Mouse (Mus musculus): ENCODE measurements around the gene Wdr45b. TPM values are rescaled to one million over a fixed set of nuclear protein-coding genes. Genes with fewer than 3 reads are reported as not detected.
"Not testable (repeated sequence)": the region's sequence is repeated elsewhere in the genome, so short reads cannot be mapped to it uniquely, and the experiment has no call there.

Gene Wdr45b
- total and polyA plus RNA-seq, 3 experiments, result 19.7 to 46.7 (median 42.0) TPM

DNA sequence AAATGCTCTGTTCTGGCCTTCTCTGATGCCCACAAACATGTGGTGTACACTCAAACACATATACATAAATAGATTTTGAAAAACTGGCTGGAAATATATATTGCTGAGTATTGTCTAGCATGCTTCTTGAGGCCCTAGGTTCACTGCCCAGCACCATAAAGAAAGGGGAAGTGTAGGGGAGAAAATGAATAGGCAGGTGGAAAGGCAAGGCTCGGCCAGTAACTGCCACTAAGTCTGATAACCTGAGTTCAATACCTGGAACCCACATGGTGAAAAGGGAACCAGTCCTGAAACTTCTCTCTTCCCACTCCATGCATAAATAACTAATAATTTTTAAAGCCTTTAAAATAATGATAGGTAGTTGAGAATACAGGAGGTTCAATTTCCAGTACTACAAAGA, 14.6 kb downstream of the Wdr45b start:
- ATAC-seq (ENCODE audit: extremely low read depth, insufficient number of reproducible peaks, low FRiP score, poor library complexity, severe bottlenecking) (no peak), DNase-seq (ENCODE audit: low spot score) (no peak)
- peaks cover 21% of the 10 kb centered on the region for H3K4me1 ChIP-seq (ENCODE audit: insufficient read depth, low read depth, low read length)
- no peak for TF ChIP-seq TAL1 (conservative IDR thresholded peaks at IDR 0.05; ENCODE audit: low read depth, low read length)
- no peak for TF ChIP-seq GATA2 (IDR thresholded peaks at IDR 0.05; ENCODE audit: borderline replicate concordance, low read depth, low read length)
- TF ChIP-seq GATA1 (IDR thresholded peaks at IDR 0.05; ENCODE audit: borderline replicate concordance, low read length), result no peak
- no peak for TF ChIP-seq POLR2AphosphoS5 (IDR thresholded peaks at IDR 0.05; ENCODE audit: insufficient replicate concordance, low read depth, low read length)
- no peak for TF ChIP-seq CTCF (IDR thresholded peaks at IDR 0.05; ENCODE audit: low read depth, low read length)
- H3K36me3 ChIP-seq (replicated peaks), result peaks cover 87% of the 10 kb centered on the region
- no peak overlapping the region for H3K4me3 ChIP-seq (ENCODE audit: low read depth, low read length)
- H3K27me3 ChIP-seq (ENCODE audit: insufficient read depth, low read length), result no peaks in the 10 kb centered on the region
- no peaks in the 10 kb centered on the region for H3K9me3 ChIP-seq (replicated peaks)

DNA sequence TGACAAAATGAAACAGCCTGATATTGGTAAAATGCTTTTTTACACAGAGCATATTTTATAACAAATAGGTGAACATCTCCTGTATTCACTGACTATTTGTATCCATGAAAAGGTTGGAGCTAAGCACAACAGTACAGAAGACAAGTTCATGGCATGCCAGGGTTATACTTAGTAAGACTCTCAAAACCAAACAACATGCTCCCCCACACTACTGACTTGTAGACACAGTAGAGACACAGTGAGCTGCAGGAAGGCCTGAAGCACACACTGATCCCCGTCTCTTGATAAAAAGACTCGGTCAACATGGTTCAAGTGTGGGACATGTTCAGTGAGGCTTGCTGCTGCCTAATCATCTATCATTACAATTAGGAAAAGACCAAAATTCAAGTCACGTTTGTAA, 22.6 kb downstream of the Wdr45b start:
- TF ChIP-seq GATA1 (IDR thresholded peaks at IDR 0.05; ENCODE audit: borderline replicate concordance, low read length) (no peak), CTCF (IDR thresholded peaks at IDR 0.05; ENCODE audit: low read depth, low read length) (no peak), POLR2AphosphoS5 (IDR thresholded peaks at IDR 0.05; ENCODE audit: insufficient replicate concordance, low read depth, low read length) (no peak), TAL1 (conservative IDR thresholded peaks at IDR 0.05; ENCODE audit: low read depth, low read length) (no peak)
- Histone ChIP-seq H3K9me3 (replicated peaks) (no peaks in the 10 kb centered on the region), H3K27me3 (ENCODE audit: insufficient read depth, low read length) (no peaks in the 10 kb centered on the region), H3K4me3 (ENCODE audit: low read depth, low read length) (no peak overlapping the region), H3K4me1 (ENCODE audit: insufficient read depth, low read depth, low read length) (0 out of 2 replicates have a peak, but pooled peaks cover under 1% of the 10 kb centered on the region), H3K36me3 (replicated peaks) (peaks cover 93% of the 10 kb centered on the region)
- no peak for DNase-seq (ENCODE audit: low spot score)
- no peak for ATAC-seq (ENCODE audit: extremely low read depth, insufficient number of reproducible peaks, low FRiP score, poor library complexity, severe bottlenecking)

DNA sequence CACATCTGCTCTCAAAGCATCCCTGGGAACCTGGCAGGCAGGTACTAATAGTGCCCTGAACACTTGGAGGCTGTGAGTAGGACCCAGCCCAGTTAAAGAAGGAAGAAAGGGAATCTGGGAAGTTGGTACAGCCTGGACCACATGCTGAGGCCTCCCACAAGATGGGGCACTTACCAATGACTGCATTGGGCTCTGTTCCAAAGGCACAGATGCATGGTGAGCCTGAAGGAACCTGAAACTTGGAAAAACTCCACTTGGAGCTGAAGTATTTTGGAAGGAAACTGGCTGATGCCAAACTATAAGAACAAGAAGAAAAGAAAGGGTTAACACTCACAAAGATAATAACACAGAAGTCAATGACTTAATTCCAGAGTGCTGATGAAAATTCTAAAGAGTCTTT, 25.6 kb downstream of the Wdr45b start:
- no peak for DNase-seq (ENCODE audit: low spot score)
- H3K4me3 ChIP-seq (ENCODE audit: low read depth, low read length), result no peak overlapping the region
- no peaks in the 10 kb centered on the region for H3K27me3 ChIP-seq (ENCODE audit: insufficient read depth, low read length)
- TF ChIP-seq GATA2 (IDR thresholded peaks at IDR 0.05; ENCODE audit: borderline replicate concordance, low read depth, low read length) (no peak), TAL1 (conservative IDR thresholded peaks at IDR 0.05; ENCODE audit: low read depth, low read length) (no peak), POLR2AphosphoS5 (IDR thresholded peaks at IDR 0.05; ENCODE audit: insufficient replicate concordance, low read depth, low read length) (no peak), CTCF (IDR thresholded peaks at IDR 0.05; ENCODE audit: low read depth, low read length) (no peak), GATA1 (IDR thresholded peaks at IDR 0.05; ENCODE audit: borderline replicate concordance, low read length) (no peak)
- no peaks in the 10 kb centered on the region for H3K4me1 ChIP-seq (ENCODE audit: insufficient read depth, low read depth, low read length)
- no peak for ATAC-seq (ENCODE audit: extremely low read depth, insufficient number of reproducible peaks, low FRiP score, poor library complexity, severe bottlenecking)
- no peaks in the 10 kb centered on the region for H3K9me3 ChIP-seq (replicated peaks)
- H3K36me3 ChIP-seq (replicated peaks), result peaks cover 73% of the 10 kb centered on the region

GRCm38 (mm10) chr11:121328206-121328605, 26.0 kb downstream of the Wdr45b start:
- peaks cover 69% of the 10 kb centered on the region for H3K36me3 ChIP-seq (replicated peaks)
- H3K4me3 ChIP-seq (ENCODE audit: low read depth, low read length), result no peak overlapping the region
- no peaks in the 10 kb centered on the region for H3K9me3 ChIP-seq (replicated peaks)
- no peaks in the 10 kb centered on the region for H3K4me1 ChIP-seq (ENCODE audit: insufficient read depth, low read depth, low read length)
- H3K27me3 ChIP-seq (ENCODE audit: insufficient read depth, low read length), result no peaks in the 10 kb centered on the region
- no peak for ATAC-seq (ENCODE audit: extremely low read depth, insufficient number of reproducible peaks, low FRiP score, poor library complexity, severe bottlenecking)
- TF ChIP-seq GATA1 (IDR thresholded peaks at IDR 0.05; ENCODE audit: borderline replicate concordance, low read length) (no peak), TAL1 (conservative IDR thresholded peaks at IDR 0.05; ENCODE audit: low read depth, low read length) (no peak), POLR2AphosphoS5 (IDR thresholded peaks at IDR 0.05; ENCODE audit: insufficient replicate concordance, low read depth, low read length) (no peak), CTCF (IDR thresholded peaks at IDR 0.05; ENCODE audit: low read depth, low read length) (no peak), GATA2 (IDR thresholded peaks at IDR 0.05; ENCODE audit: borderline replicate concordance, low read depth, low read length) (no peak)
- no peak for DNase-seq (ENCODE audit: low spot score)

GRCm38 (mm10) chr11:121326681-121327080, 27.6 kb downstream of the Wdr45b start:
- ATAC-seq (ENCODE audit: extremely low read depth, insufficient number of reproducible peaks, low FRiP score, poor library complexity, severe bottlenecking) (no peak), DNase-seq (ENCODE audit: low spot score) (no peak)
- Histone ChIP-seq H3K36me3 (replicated peaks) (peaks cover 56% of the 10 kb centered on the region), H3K4me1 (ENCODE audit: insufficient read depth, low read depth, low read length) (no peaks in the 10 kb centered on the region), H3K4me3 (ENCODE audit: low read depth, low read length) (no peak overlapping the region), H3K27me3 (ENCODE audit: insufficient read depth, low read length) (no peaks in the 10 kb centered on the region), H3K9me3 (replicated peaks) (no peaks in the 10 kb centered on the region)
- TF ChIP-seq GATA1 (IDR thresholded peaks at IDR 0.05; ENCODE audit: borderline replicate concordance, low read length) (no peak), CTCF (IDR thresholded peaks at IDR 0.05; ENCODE audit: low read depth, low read length) (no peak), POLR2AphosphoS5 (IDR thresholded peaks at IDR 0.05; ENCODE audit: insufficient replicate concordance, low read depth, low read length) (no peak), GATA2 (IDR thresholded peaks at IDR 0.05; ENCODE audit: borderline replicate concordance, low read depth, low read length) (no peak), TAL1 (conservative IDR thresholded peaks at IDR 0.05; ENCODE audit: low read depth, low read length) (no peak)

DNA sequence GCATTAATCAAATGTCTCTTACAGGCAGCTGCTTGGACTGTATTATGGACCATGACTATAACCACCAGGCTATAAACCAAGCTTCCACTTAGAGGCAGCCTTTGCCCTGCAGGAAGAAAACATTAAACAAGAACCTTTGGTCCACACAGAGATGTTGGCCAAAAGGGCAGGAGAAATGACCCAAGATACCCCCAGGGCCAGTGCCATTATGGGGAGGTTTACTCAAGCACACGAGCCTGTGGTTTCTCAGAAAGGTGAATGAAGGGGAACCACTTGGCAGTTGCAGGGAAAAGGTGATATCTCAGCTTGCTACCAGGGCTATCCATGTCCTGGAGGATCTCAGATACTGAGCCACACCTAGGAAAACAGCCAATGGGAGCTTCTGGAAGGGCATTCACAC, 28.2 kb downstream of the Wdr45b start:
- no peak for DNase-seq (ENCODE audit: low spot score)
- Histone ChIP-seq H3K9me3 (replicated peaks) (0 out of 2 replicates have a peak, but pooled peaks cover 2% of the 10 kb centered on the region), H3K4me1 (ENCODE audit: insufficient read depth, low read depth, low read length) (no peaks in the 10 kb centered on the region), H3K36me3 (replicated peaks) (peaks cover 50% of the 10 kb centered on the region), H3K4me3 (ENCODE audit: low read depth, low read length) (no peak overlapping the region), H3K27me3 (ENCODE audit: insufficient read depth, low read length) (no peaks in the 10 kb centered on the region)
- no peak for ATAC-seq (ENCODE audit: extremely low read depth, insufficient number of reproducible peaks, low FRiP score, poor library complexity, severe bottlenecking)
- TF ChIP-seq CTCF (IDR thresholded peaks at IDR 0.05; ENCODE audit: low read depth, low read length) (no peak), GATA2 (IDR thresholded peaks at IDR 0.05; ENCODE audit: borderline replicate concordance, low read depth, low read length) (no peak), GATA1 (IDR thresholded peaks at IDR 0.05; ENCODE audit: borderline replicate concordance, low read length) (no peak), TAL1 (conservative IDR thresholded peaks at IDR 0.05; ENCODE audit: low read depth, low read length) (no peak), POLR2AphosphoS5 (IDR thresholded peaks at IDR 0.05; ENCODE audit: insufficient replicate concordance, low read depth, low read length) (no peak)

DNA sequence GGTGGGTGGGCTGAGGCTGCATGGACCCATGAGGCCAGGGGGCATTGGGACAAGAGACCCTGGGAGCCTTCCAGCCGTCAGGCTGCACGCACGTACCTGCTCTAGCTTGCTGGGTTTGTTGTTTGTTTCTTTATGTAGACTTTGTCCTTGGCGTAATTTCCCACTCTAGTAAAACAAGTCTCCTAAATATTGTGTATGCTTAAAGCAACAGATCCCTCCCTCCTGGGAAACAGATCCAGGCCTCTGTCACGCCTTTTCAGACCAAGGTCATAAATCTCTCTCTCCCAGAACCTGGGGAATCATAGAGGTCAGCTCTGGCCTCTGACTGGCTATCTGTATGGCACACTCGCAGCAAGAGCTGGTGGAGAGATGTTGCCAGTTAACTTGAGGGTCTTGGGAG, 46.5 kb downstream of the Wdr45b start:
- DNase-seq (ENCODE audit: low spot score); H3K27me3 ChIP-seq (ENCODE audit: insufficient read depth, low read length); H3K9me3 ChIP-seq (replicated peaks); H3K4me1 ChIP-seq (ENCODE audit: insufficient read depth, low read depth, low read length); H3K4me3 ChIP-seq (ENCODE audit: low read depth, low read length); ATAC-seq (ENCODE audit: extremely low read depth, insufficient number of reproducible peaks, low FRiP score, poor library complexity, severe bottlenecking): not testable (repeated sequence)
- peaks cover 72% of the 10 kb centered on the region for H3K36me3 ChIP-seq (replicated peaks)

All from G1E (cell line).